Mouse (Mus musculus): ENCODE measurements around the gene Klk8. TPM values are rescaled to one million over a fixed set of nuclear protein-coding genes. Genes with fewer than 3 reads are reported as not detected.
A peak's percentile ranks its signal among the peaks of the same experiment; 100 is the strongest.

The Klk8 gene
- total RNA-seq, 2 experiments from 2014 or later = 12.5 to 20.1 TPM

GRCm38 (mm10) chr7:43788096-43788495 lies 9.3 kb upstream of the Klk8 start:
- no peak for ATAC-seq (replicated peaks; ENCODE audit: poor library complexity)

- no peak for ATAC-seq (replicated peaks; ENCODE audit: poor library complexity)
Measured at GRCm38 (mm10) chr7:43789295-43789694, 8.1 kb upstream of the Klk8 start.

DNA sequence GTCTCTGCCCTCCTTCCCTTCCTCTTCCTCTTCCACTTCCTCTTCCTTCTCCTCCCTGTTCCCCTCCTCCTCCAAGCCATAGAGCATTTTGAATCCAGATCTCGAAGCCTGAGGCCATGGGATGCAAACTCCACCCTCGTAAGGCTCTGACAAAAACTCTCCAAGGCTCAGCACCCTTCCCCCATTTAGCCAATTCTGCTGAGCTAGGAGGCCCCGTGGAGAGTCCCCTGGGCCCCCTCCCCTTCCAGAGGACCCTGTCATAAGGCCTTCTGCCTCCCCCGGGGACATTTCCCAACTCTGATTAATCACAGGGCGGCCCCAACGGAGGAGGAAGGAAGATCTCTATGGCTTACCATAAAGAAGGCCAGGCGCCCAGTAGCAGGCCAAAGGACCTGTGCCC lies 5.8 kb upstream of the Klk8 start, which contains the start of gene Klk9:
Klk9 (plus strand) TSS at position 301 of the 400 bp plus-strand sequence.
- no peak for ATAC-seq (replicated peaks; ENCODE audit: poor library complexity)

DNA sequence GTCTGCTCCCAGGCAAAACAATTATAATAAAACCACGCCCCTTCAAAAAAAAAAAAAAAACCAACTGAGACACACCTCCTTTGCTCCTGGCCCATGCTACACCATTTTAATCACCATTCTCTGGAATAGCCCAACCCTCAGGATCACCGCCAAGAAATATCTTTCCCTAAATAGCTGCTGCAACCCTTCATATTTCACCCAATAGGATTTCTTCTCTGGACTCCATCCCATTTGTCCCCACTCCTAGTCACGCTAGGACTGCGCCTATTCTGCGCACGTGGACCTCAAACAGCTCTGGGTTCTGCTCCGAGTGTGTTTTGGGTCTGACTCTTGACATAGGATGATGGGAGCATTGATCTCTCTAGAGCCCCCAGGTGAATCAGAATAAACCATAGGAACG lies 1.0 kb upstream of the Klk8 start:
- ATAC-seq (replicated peaks; ENCODE audit: poor library complexity) = no peak

GRCm38 (mm10) chr7:43797844-43798462 lies 576 bp downstream of the Klk8 start:
- ATAC-seq (replicated peaks; ENCODE audit: poor library complexity) = peak; percentile 69

DNA sequence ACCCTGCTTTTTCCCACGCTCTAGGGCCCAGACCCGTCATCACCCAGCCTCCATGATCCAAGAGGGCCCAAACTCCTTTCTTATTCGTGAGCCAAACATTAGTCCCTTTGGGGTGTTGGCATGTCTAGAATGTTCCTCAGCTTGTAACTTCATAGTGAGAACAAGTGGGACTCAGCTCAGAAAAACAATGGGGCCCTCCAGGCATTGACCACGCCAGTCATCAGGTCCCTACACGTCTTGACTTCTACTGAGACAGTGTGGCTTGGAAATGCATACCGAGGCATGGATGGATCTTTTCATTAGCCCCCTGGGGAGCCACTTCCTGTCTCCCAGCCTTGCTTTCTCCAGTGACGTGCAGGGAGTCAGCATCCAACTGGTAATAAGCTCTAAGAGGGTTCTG lies 2.5 kb downstream of the Klk8 start:
- no peak for ATAC-seq (replicated peaks; ENCODE audit: poor library complexity)

DNA sequence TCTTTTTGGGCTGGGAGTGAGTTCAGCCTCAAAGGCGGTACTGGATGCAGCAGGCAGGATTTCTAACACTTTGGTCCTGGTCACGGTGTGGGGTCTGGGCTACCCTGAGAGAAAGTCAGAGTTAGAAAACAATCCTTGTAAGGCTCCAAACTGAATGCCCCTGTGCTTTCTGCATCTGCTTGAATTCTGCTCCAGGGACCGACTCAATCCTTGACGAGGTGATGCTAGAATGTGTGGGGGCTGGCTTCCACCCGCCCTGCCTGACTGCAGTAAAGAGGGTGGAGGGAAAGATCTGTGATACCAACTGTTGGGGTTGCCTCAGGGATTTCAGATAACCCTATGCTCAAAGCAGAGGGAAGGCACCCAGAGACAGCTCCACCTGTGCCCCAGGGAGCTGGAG lies 13.6 kb downstream of the Klk8 start, which contains the start of gene Klk7:
Klk7 (plus strand) TSS at position 301 of the 400 bp plus-strand sequence.
- ATAC-seq (replicated peaks; ENCODE audit: poor library complexity) = no peak

DNA sequence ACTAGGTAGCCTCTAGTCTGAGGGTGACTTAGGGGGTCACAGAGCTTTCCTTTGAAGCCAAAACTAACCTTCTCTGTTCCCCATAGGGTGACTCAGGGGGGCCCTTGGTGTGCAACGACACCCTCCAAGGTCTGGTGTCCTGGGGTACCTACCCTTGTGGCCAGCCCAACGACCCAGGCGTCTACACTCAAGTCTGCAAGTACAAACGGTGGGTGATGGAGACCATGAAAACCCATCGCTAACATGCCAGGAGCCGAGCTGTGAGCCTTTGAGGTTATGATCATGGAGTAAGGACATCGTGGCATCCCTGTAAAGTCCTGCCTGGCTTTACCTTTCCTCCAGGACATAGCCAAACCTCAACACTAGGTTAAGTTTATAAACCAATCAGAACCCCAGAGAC lies 17.8 kb downstream of the Klk8 start:
- ATAC-seq (replicated peaks; ENCODE audit: poor library complexity) = no peak

DNA sequence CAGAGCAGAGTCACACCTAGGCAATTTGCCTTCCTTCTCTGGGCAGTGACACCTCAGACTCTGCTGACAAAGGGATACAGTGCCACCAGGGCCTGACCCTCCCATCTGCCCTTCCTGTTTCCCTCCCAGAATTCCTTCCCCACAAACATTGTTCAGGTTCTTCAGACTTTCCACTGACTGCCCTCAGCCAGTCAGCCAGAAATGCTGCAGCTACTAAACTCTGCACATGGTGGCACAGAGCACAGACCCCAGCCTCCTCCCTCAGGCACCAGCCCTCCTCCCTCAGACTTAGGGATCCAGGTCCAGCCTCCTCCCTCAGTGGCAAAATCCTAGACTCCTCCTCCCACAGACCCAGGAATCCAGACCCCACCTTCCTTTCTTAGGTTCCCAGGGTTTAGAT lies 19.4 kb downstream of the Klk8 start:
- ATAC-seq (replicated peaks; ENCODE audit: poor library complexity) = no peak

DNA sequence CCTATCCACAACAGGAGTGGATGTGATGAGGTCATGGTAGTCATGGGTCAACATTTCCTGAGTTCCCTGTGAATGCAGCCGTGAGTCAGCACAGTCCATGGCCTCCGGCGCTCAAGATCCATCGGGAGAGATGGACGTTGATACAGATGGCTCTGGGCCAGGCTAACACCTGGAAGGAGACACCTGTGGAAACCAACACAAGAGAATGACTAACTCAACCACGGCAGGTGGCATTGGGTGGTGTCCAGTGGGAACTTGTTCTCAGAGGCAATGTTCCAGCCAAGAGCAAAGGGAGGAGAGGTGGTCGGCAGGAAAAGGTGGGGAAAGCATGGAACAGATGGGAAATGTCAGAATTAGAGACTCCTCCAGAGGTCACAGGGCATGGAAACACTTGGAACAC lies 24.2 kb downstream of the Klk8 start:
- ATAC-seq (replicated peaks; ENCODE audit: poor library complexity) = no peak

DNA sequence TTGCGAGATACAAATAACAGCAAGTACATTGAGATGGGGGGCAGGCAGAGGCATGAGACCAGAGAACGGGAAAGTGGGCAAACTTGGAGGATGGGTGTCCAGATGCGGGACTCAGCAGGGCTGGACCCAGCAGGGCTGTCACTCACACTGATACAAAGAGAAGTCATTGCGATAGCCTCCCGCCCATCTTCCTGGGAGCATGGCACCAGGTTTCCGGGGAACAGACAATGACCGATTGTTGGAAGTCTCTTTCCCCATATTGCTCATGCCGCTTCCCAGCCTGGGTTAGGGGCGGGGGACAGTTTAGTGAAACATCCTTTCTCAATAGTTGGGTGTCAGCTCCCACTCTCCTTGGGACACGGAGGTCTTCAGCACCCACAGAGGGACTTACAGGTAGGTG lies 26.8 kb downstream of the Klk8 start, which contains the start of gene Klk6:
Klk6 (plus strand) TSS at position 301 of the 400 bp plus-strand sequence.
- ATAC-seq (replicated peaks; ENCODE audit: poor library complexity) = no peak

- no peak for ATAC-seq (replicated peaks; ENCODE audit: poor library complexity)
Measured at GRCm38 (mm10) chr7:43826056-43826455, 28.7 kb downstream of the Klk8 start.

DNA sequence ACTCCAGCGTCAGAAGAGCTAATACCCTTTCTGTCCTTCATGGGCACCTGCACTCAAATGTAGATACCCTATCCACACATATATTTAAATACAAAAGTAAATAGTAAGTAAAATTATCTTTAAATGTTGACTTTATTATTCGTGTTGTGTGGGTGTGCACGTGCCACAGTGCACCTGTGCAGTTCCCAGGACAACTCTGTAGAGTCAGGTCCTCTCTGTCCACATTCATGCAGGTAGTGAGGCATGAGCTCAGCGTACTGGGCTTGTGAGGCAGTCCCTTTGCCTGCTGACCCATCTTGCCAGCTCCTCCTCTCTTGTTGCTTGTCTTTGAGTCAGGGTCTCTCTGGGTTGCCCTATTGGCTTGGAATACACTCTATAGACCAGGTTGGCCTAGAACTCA lies 30.3 kb downstream of the Klk8 start:
- no peak for ATAC-seq (replicated peaks; ENCODE audit: poor library complexity)

DNA sequence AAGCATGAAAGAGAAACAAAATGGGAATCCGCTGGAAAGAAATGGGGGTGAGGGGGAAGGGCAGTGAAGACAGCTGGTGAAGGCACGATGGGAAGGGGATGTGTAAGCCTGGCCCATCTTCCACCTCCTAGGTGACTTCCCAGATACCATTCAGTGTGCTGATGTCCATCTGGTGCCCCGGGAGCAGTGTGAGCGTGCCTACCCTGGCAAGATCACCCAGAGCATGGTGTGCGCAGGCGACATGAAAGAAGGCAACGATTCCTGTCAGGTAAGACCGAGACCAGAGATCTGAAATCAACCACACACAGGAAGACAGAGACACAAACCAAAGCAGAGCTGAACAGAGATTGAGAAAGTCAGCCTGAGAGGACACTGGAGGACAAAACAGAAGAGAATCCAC lies 31.6 kb downstream of the Klk8 start:
- ATAC-seq (replicated peaks; ENCODE audit: poor library complexity) = no peak

GRCm38 (mm10) chr7:43841701-43842100 lies 44.3 kb downstream of the Klk8 start, which contains the start of gene Klk5:
TSS of gene Klk5 (plus strand) at chr7:43841971.
- ATAC-seq (replicated peaks; ENCODE audit: poor library complexity) = no peak

DNA sequence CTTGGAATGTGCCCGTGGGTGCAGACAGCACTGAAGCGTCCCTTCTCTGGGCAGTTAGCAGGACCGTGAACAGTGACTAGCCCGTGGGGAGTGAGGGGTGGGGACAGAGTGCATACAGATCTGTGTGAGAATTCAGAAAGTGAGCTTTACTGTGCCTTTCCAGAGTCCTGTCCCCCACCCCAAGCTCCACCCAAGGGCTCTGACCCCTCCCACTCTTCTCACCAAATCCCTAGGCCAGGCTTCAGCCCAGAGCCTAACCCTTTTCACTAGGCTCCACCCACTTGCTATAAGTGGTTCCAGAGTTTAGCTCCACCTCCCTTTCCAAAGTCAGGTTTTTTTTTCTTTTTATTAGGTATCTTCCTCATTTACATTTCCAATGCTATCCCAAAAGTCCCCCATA lies 46.4 kb downstream of the Klk8 start:
- ATAC-seq (replicated peaks; ENCODE audit: poor library complexity) = no peak

GRCm38 (mm10) chr7:43851616-43852015 lies 54.2 kb downstream of the Klk8 start:
- no peak for ATAC-seq (replicated peaks; ENCODE audit: poor library complexity)

Other genes starting within 250 kb of the Klk8 start
- gene Zfp658, start 235.3 kb upstream of the Klk8 start, total RNA-seq (2015) = 0.54 and 1.1 TPM in 2 replicates
- gene Zfp658, start 235.3 kb upstream of the Klk8 start, total RNA-seq (2017) = 1.0 and 2.1 TPM in 2 replicates
- 11.6 and 12.4 TPM in 2 replicates for gene Zfp719, start 218.0 kb upstream of the Klk8 start, total RNA-seq (2015)
- 6.8 and 7.3 TPM in 2 replicates for gene Zfp719, start 218.0 kb upstream of the Klk8 start, total RNA-seq (2017)
- gene Zfp819, start 190.4 kb upstream of the Klk8 start, total RNA-seq (2015) = 0.96 and 1.8 TPM in 2 replicates
- 0.91 and 2.2 TPM in 2 replicates for gene Zfp819, start 190.4 kb upstream of the Klk8 start, total RNA-seq (2017)
- gene Ceacam18, start 162.9 kb upstream of the Klk8 start, total RNA-seq (2015) = not detected in 2 replicates
- gene Ceacam18, start 162.9 kb upstream of the Klk8 start, total RNA-seq (2017) = not detected in 2 replicates
- 7.2 and 13.1 TPM in 2 replicates for gene Siglece, start 137.4 kb upstream of the Klk8 start, total RNA-seq (2015)
- 7.2 and 8.9 TPM in 2 replicates for gene Siglece, start 137.4 kb upstream of the Klk8 start, total RNA-seq (2017)
- gene Ctu1, start 125.6 kb upstream of the Klk8 start, total RNA-seq (2015) = 7.1 and 7.5 TPM in 2 replicates
- 5.4 and 6.1 TPM in 2 replicates for gene Ctu1, start 125.6 kb upstream of the Klk8 start, total RNA-seq (2017)
- gene Klk14, start 107.2 kb upstream of the Klk8 start, total RNA-seq (2015) = not detected in 2 replicates
- not detected in 2 replicates for gene Klk14, start 107.2 kb upstream of the Klk8 start, total RNA-seq (2017)
- not detected in 2 replicates for gene Klk13, start 85.0 kb upstream of the Klk8 start, total RNA-seq (2015)
- not detected in 2 replicates for gene Klk13, start 85.0 kb upstream of the Klk8 start, total RNA-seq (2017)
- gene Klk12, start 28.7 kb upstream of the Klk8 start, total RNA-seq (2015) = not detected in 2 replicates
- gene Klk12, start 28.7 kb upstream of the Klk8 start, total RNA-seq (2017) = not detected in 2 replicates
- not detected in 2 replicates for gene Klk11, start 23.0 kb upstream of the Klk8 start, total RNA-seq (2015)
- gene Klk11, start 23.0 kb upstream of the Klk8 start, total RNA-seq (2017) = not detected in 2 replicates
- not detected in 2 replicates for gene Klk10, start 16.5 kb upstream of the Klk8 start, total RNA-seq (2015)
- gene Klk10, start 16.5 kb upstream of the Klk8 start, total RNA-seq (2017) = not detected in 2 replicates
- not detected in 2 replicates for gene Klk9, start 5.7 kb upstream of the Klk8 start, total RNA-seq (2015)
- not detected in 2 replicates for gene Klk9, start 5.7 kb upstream of the Klk8 start, total RNA-seq (2017)
- gene Klk7, start 13.7 kb downstream of the Klk8 start, total RNA-seq (2015) = not detected in 2 replicates
- not detected in 2 replicates for gene Klk7, start 13.7 kb downstream of the Klk8 start, total RNA-seq (2017)
- not detected in 2 replicates for gene Klk6, start 26.9 kb downstream of the Klk8 start, total RNA-seq (2015)
- gene Klk6, start 26.9 kb downstream of the Klk8 start, total RNA-seq (2017) = not detected in 2 replicates
- gene Klk5, start 44.4 kb downstream of the Klk8 start, total RNA-seq (2015) = not detected in 2 replicates
- gene Klk5, start 44.4 kb downstream of the Klk8 start, total RNA-seq (2017) = not detected in 2 replicates
- not detected in 2 replicates for gene Klk4, start 83.6 kb downstream of the Klk8 start, total RNA-seq (2015)
- not detected in 2 replicates for gene Klk4, start 83.6 kb downstream of the Klk8 start, total RNA-seq (2017)
- gene Klk15, start 136.2 kb downstream of the Klk8 start, total RNA-seq (2015) = not detected in 2 replicates
- gene Klk15, start 136.2 kb downstream of the Klk8 start, total RNA-seq (2017) = not detected in 2 replicates
- gene Klk1b8, start 153.1 kb downstream of the Klk8 start, total RNA-seq (2015) = not detected in 2 replicates
- not detected in 2 replicates for gene Klk1b8, start 153.1 kb downstream of the Klk8 start, total RNA-seq (2017)
- not detected in 2 replicates for gene Klk1b1, start 169.2 kb downstream of the Klk8 start, total RNA-seq (2015)
- gene Klk1b1, start 169.2 kb downstream of the Klk8 start, total RNA-seq (2017) = not detected in 2 replicates
- gene Klk1b9, start 178.5 kb downstream of the Klk8 start, total RNA-seq (2015) = not detected in 2 replicates
- gene Klk1b9, start 178.5 kb downstream of the Klk8 start, total RNA-seq (2017) = not detected in 2 replicates
- gene Klk1b11, start 198.3 kb downstream of the Klk8 start, total RNA-seq (2015) = not detected in 2 replicates
- not detected in 2 replicates for gene Klk1b11, start 198.3 kb downstream of the Klk8 start, total RNA-seq (2017)
- not detected in 2 replicates for gene Klk1b26, start 214.6 kb downstream of the Klk8 start, total RNA-seq (2015)
- gene Klk1b26, start 214.6 kb downstream of the Klk8 start, total RNA-seq (2017) = not detected in 2 replicates